Mouse (Mus musculus): ENCODE results near the gene Haus2.

DNA sequence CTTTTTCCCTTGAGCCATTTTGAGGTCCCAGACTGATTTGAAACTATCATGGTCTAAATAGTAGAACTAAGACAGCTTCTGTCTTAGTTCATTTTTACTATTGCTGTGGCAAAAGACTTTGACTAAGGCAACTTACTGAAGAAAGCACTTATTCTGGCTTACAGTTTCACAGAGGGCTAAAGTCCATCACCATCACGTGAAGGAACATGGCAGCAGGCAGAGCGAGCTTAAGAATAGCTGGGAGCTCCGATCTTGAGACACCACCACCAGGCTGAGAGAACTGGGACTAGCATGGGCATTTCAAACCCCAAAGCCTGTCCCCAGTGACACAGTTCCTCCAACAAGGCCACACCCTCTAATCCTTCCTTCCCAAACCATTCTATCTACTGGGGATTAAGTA lies 38.1 kb upstream of the Haus2 start:
- no peak for TF ChIP-seq CTCF (IDR thresholded peaks at IDR 0.05; ENCODE audit: control insufficient read depth, insufficient read depth, insufficient replicate concordance, low read depth, low read length)
- no peak for TF ChIP-seq POLR2A (IDR thresholded peaks at IDR 0.05; ENCODE audit: control insufficient read depth, low read depth, low read length)

Measured in testis, adult 2 months (tissue).